Mouse (Mus musculus) liver, embryonic 14.5 days (tissue): ENCODE measurements at regions not wholly inside any gene's neighbourhood (a gene's known extent, or its start where the extent isn't known, plus 50 kb on each side); places are given as distances from the start of the nearest gene placed in this dataset.

Experiments
- CTCF ChIP-seq: IDR thresholded peaks from 2 replicates; pipeline ENCODE4 v1.5.1; 2016; ENCODE audit warnings: antibody characterized with exemption, low read depth, control low read depth
- EP300 ChIP-seq: IDR thresholded peaks from 2 replicates; pipeline ENCODE4 v1.6.1; 2016; ENCODE audit warnings: antibody characterized with exemption, low read depth

- TF ChIP-seq CTCF (no peak), EP300 (no peak)
These were observed 279.6 kb upstream of the Arx start for GRCm38 (mm10) chrX:93006681-93007080.
